Mouse (Mus musculus) heart, embryonic 14.5 days (tissue): ENCODE measurements at regions not wholly inside any gene's neighbourhood (a gene's known extent, or its start where the extent isn't known, plus 50 kb on each side); places are given as distances from the start of the nearest gene placed in this dataset.
A peak's percentile ranks its signal among the peaks of the same experiment; 100 is the strongest.

Source experiments
- ATAC-seq: fragments of 200-750 bp; cut with Nextera tagmentation; 2 replicates; pipeline ENCODE4 v1.8.0; 2017; ENCODE audit warnings: low read depth, moderate TSS enrichment; ENCODE audit not compliant: insufficient number of reproducible peaks, insufficient read depth, low FRiP score
- H3K27ac ChIP-seq, 2 experiments: fragments of 200-500 bp in 1 of 2; fragments of 300-500 bp in 1 of 2; sonication (generic) in 1 of 2; replicated peaks in 1 of 2; 2 replicates each; pipeline ENCODE4 v1.5.1; 2012 to 2014; ENCODE audit warnings: low read depth in 2 of 2, low read length in 2 of 2, control low read depth in 1 of 2, mild to moderate bottlenecking in 1 of 2, mixed read lengths in 1 of 2; ENCODE audit not compliant: control insufficient read depth in 1 of 2, insufficient read depth in 1 of 2
- H3K27me3 ChIP-seq: fragments of 300-500 bp; sonication (generic); 2 replicates; pipeline ENCODE4 v1.6.1; 2014; ENCODE audit warnings: mild to moderate bottlenecking, low read length, control low read depth; ENCODE audit not compliant: control insufficient read depth, insufficient read depth
- H3K36me3 ChIP-seq: fragments of 300-500 bp; sonication (generic); 2 replicates; pipeline ENCODE4 v1.6.1; 2014; ENCODE audit warnings: mild to moderate bottlenecking, control low read depth, low read length, mixed read lengths; ENCODE audit not compliant: control insufficient read depth, insufficient read depth
- H3K4me1 ChIP-seq, 2 experiments: fragments of 200-500 bp in 1 of 2; fragments of 300-500 bp in 1 of 2; sonication (generic) in 1 of 2; 2 replicates each; pipeline ENCODE4 v1.6.1; 2012 to 2014; ENCODE audit warnings: low read length in 2 of 2, control low read depth in 1 of 2, mixed read lengths in 1 of 2; ENCODE audit not compliant: control insufficient read depth in 2 of 2, insufficient read depth in 2 of 2
- H3K4me2 ChIP-seq: fragments of 300-500 bp; sonication (generic); 2 replicates; pipeline ENCODE4 v1.6.1; 2014; ENCODE audit warnings: mild to moderate bottlenecking, low read length
- H3K4me3 ChIP-seq, 2 experiments: fragments of 200-500 bp in 1 of 2; fragments of 300-500 bp in 1 of 2; sonication (generic) in 1 of 2; 2 replicates each; pipeline ENCODE4 v1.5.1; 2012 to 2014; ENCODE audit warnings: low read length in 2 of 2, mild to moderate bottlenecking in 2 of 2, control low read depth in 1 of 2, low read depth in 1 of 2, moderate library complexity in 1 of 2; ENCODE audit not compliant: control insufficient read depth in 1 of 2, insufficient read depth in 1 of 2
- H3K9ac ChIP-seq: fragments of 300-500 bp; sonication (generic); 2 replicates; pipeline ENCODE4 v1.6.1; 2014; ENCODE audit warnings: mild to moderate bottlenecking, low read length
- H3K9me3 ChIP-seq: fragments of 300-500 bp; sonication (generic); 2 replicates; pipeline ENCODE4 v1.6.1; 2016; ENCODE audit warnings: low read length, control low read depth; ENCODE audit not compliant: control insufficient read depth
- WGBS: fragments of 180-500 bp; shearing (Covaris S2); extraction: QIAGEN DNeasy Blood & Tissue Kit; methylation state at CpG from one replicate; pipeline ENCODE4 v1.1.7; 2014; 5-methylcytosine and 5-hydroxymethylcytosine counted together

- Histone ChIP-seq H3K9me3 (no peaks in the 10 kb centered on the region), H3K4me2 (no peak overlapping the region), H3K4me3 (no peak overlapping the region), H3K27me3 (no peaks in the 10 kb centered on the region), H3K36me3 (no peaks in the 10 kb centered on the region), H3K4me1 (peaks cover 4 to 6% of the 10 kb centered on the region in 2 experiments; a peak in 3 of 4 replicates), H3K9ac (no peak overlapping the region), H3K27ac (no peak overlapping the region)
- WGBS: 88% methylated on average over 11 of the region's 11 CpGs
- ATAC-seq: no peak
Measured at GRCm38 (mm10) chr3:149179486-149180116, 189.2 kb upstream of the Adgrl2 start.

GRCm38 (mm10) chr3:149178891-149179290 lies 188.5 kb upstream of the Adgrl2 start:
- no peak for ATAC-seq
- H3K4me1 ChIP-seq: peaks cover 0 to under 1% of the 10 kb centered on the region in 2 experiments; a peak in 1 of 4 replicates
- no peak overlapping the region for H3K4me3 ChIP-seq
- no peaks in the 10 kb centered on the region for H3K36me3 ChIP-seq
- no peak overlapping the region for H3K27ac ChIP-seq
- H3K4me2 ChIP-seq: no peak overlapping the region
- H3K9me3 ChIP-seq: no peaks in the 10 kb centered on the region
- 94% methylated on average over 3 of the region's 3 CpGs for WGBS
- no peaks in the 10 kb centered on the region for H3K27me3 ChIP-seq
- H3K9ac ChIP-seq: no peak overlapping the region

GRCm38 (mm10) chr3:149174689-149175390 lies 184.5 kb upstream of the Adgrl2 start:
- 58% methylated on average over 11 of the region's 11 CpGs for WGBS
- no peak for ATAC-seq
- H3K4me3 ChIP-seq: no peak overlapping the region
- no peak overlapping the region for H3K27ac ChIP-seq
- H3K4me1 ChIP-seq: no peaks in the 10 kb centered on the region; a peak in 1 of 4 replicates
- no peaks in the 10 kb centered on the region for H3K27me3 ChIP-seq
- H3K9me3 ChIP-seq: no peaks in the 10 kb centered on the region
- no peak overlapping the region for H3K4me2 ChIP-seq
- H3K9ac ChIP-seq: no peak overlapping the region
- H3K36me3 ChIP-seq: no peaks in the 10 kb centered on the region

GRCm38 (mm10) chr3:149173537-149173936 lies 183.2 kb upstream of the Adgrl2 start:
- Histone ChIP-seq H3K27me3 (no peaks in the 10 kb centered on the region), H3K9ac (no peak overlapping the region), H3K36me3 (no peaks in the 10 kb centered on the region), H3K4me3 (no peak overlapping the region), H3K27ac (no peak overlapping the region), H3K4me1 (no peaks in the 10 kb centered on the region; a peak in 1 of 4 replicates), H3K4me2 (peak overlapping the region; percentile 44), H3K9me3 (no peaks in the 10 kb centered on the region)
- ATAC-seq: no peak
- 29% methylated on average over 10 of the region's 10 CpGs for WGBS

GRCm38 (mm10) chr3:149171766-149172165 lies 181.4 kb upstream of the Adgrl2 start:
- no peak overlapping the region for H3K27ac ChIP-seq
- ATAC-seq: no peak
- H3K9ac ChIP-seq: no peak overlapping the region
- H3K4me1 ChIP-seq: no peaks in the 10 kb centered on the region; a peak in 1 of 4 replicates
- H3K4me3 ChIP-seq: no peak overlapping the region
- 84% methylated on average over 4 of the region's 4 CpGs for WGBS
- no peaks in the 10 kb centered on the region for H3K27me3 ChIP-seq
- no peaks in the 10 kb centered on the region for H3K36me3 ChIP-seq
- no peaks in the 10 kb centered on the region for H3K9me3 ChIP-seq
- H3K4me2 ChIP-seq: no peak overlapping the region

- H3K27ac ChIP-seq: no peak overlapping the region
- no peaks in the 10 kb centered on the region for H3K9me3 ChIP-seq
- H3K9ac ChIP-seq: no peak overlapping the region
- no peak overlapping the region for H3K4me2 ChIP-seq
- no peaks in the 10 kb centered on the region for H3K36me3 ChIP-seq
- H3K4me1 ChIP-seq: no peaks in the 10 kb centered on the region; a peak in 1 of 4 replicates
- 82% methylated on average over 7 of the region's 7 CpGs for WGBS
- H3K27me3 ChIP-seq: no peaks in the 10 kb centered on the region
- H3K4me3 ChIP-seq: no peak overlapping the region
- no peak for ATAC-seq
Measured at GRCm38 (mm10) chr3:149170191-149170590, 179.8 kb upstream of the Adgrl2 start.

GRCm38 (mm10) chr3:149169442-149169841 lies 179.1 kb upstream of the Adgrl2 start:
- ATAC-seq: no peak
- Histone ChIP-seq H3K4me1 (peaks cover 1 to 2% of the 10 kb centered on the region in 2 experiments; a peak in 2 of 4 replicates), H3K27ac (no peak overlapping the region), H3K4me2 (no peak overlapping the region), H3K9ac (no peak overlapping the region), H3K9me3 (no peaks in the 10 kb centered on the region), H3K36me3 (no peaks in the 10 kb centered on the region), H3K27me3 (no peaks in the 10 kb centered on the region), H3K4me3 (no peak overlapping the region)
- 71% methylated on average over 12 of the region's 12 CpGs for WGBS
